Mouse (Mus musculus): ENCODE data around the gene Arl2.

DNA sequence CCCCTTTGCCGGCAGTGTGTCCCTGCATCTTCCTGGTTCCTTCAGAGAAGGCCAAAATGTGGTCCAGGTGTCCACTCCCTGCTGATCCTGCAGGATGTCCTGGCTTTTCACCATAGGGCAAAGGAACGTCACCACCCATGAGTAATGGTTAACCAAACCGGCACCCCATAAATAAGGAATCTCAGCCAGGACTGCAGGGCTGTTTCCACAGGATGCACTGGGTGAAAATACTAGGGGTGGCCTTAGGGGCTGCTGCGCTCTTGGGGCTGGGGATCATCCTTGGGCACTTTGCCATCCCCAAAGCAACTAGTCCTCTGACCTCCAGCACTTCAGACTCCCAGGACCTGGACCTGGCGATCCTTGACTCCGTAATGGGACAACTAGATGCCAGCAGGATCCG, 35.8 kb downstream of the Arl2 start, which contains the start of gene Naaladl1:
- TF ChIP-seq CTCF (IDR thresholded peaks at IDR 0.05; ENCODE audit: low read depth, low read length), result no peak
- no peak for TF ChIP-seq EP300 (IDR thresholded peaks at IDR 0.05; ENCODE audit: insufficient read depth, low read depth, low read length)
- no peak for TF ChIP-seq POLR2A (IDR thresholded peaks at IDR 0.05; ENCODE audit: insufficient read depth, low read length)

Measured in ES-Bruce4 (cell line).